Mouse (Mus musculus) heart, postnatal 4 days (tissue): ENCODE data around the gene Thoc2. TPM values are rescaled to one million over a fixed set of nuclear protein-coding genes. Genes with fewer than 3 reads are reported as not detected.
"Not testable (repeated sequence)": the region's sequence is repeated elsewhere in the genome, so short reads cannot be mapped to it uniquely, and the experiment has no call there.

Experiments used
- DNase-seq: peaks from one replicate; pipeline ENCODE4 v3.0.0; 2021
- microRNA-seq, 2 experiments: library from miRNA; unstranded; fragments of <30 nt; microRNA quantifications; one replicate each; pipeline ENCODE4 v1.2.0; 2021 to 2022
- total RNA-seq, 2 experiments: library from RNA; stranded (reverse); gene quantifications; 2 replicates each; pipeline ENCODE4 v1.2.3; 2021

The Thoc2 gene
- total RNA-seq, result 10 to 100 TPM; 34.8 to 47.3 TPM

- DNase-seq, result no peak
These were observed at the start of gene Thoc2 for GRCm38 (mm10) chrX:41920574-41920973. TSS of gene Thoc2 (minus strand) at chrX:41920674.

GRCm38 (mm10) chrX:41970096-41970495 lies 49.6 kb upstream of the Thoc2 start:
- no peak for DNase-seq

GRCm38 (mm10) chrX:41969341-41969740 lies 48.9 kb upstream of the Thoc2 start:
- no peak for DNase-seq

GRCm38 (mm10) chrX:41957161-41957560 lies 36.7 kb upstream of the Thoc2 start:
- DNase-seq, result peak; percentile 12

- DNase-seq, result no peak
These were observed 21.4 kb upstream of the Thoc2 start for GRCm38 (mm10) chrX:41941840-41942239.

- DNase-seq, result not testable (repeated sequence)
These were observed 11.3 kb upstream of the Thoc2 start for GRCm38 (mm10) chrX:41931821-41932220.

GRCm38 (mm10) chrX:41924708-41925107 lies 4.2 kb upstream of the Thoc2 start:
- no peak for DNase-seq

- DNase-seq, result no peak
These were observed 8.4 kb downstream of the Thoc2 start for GRCm38 (mm10) chrX:41912061-41912401.

GRCm38 (mm10) chrX:41911390-41912060 lies 8.9 kb downstream of the Thoc2 start:
- DNase-seq, result peak; percentile 89

GRCm38 (mm10) chrX:41910981-41911380 lies 9.5 kb downstream of the Thoc2 start:
- DNase-seq, result peak; percentile 10

- DNase-seq, result no peak
These were observed 10.0 kb downstream of the Thoc2 start for GRCm38 (mm10) chrX:41910471-41910870.

GRCm38 (mm10) chrX:41884759-41885505 lies 35.5 kb downstream of the Thoc2 start:
- DNase-seq, result no peak

GRCm38 (mm10) chrX:41876581-41876980 lies 43.9 kb downstream of the Thoc2 start:
- DNase-seq, result no peak

GRCm38 (mm10) chrX:41837823-41838222 lies 82.7 kb downstream of the Thoc2 start:
- no peak for DNase-seq

GRCm38 (mm10) chrX:41805592-41805991 lies 114.9 kb downstream of the Thoc2 start:
- DNase-seq, result no peak

GRCm38 (mm10) chrX:41793303-41793702 lies 127.2 kb downstream of the Thoc2 start:
- DNase-seq, result no peak

Small RNA genes lying within 50 kb of the gene (microRNA-seq; reads per million reads assigned to microRNA genes)
- 0 reads per million in 2 experiments for gene Gm44490

Other genes starting within 250 kb of the Thoc2 start
- 10 to 100 TPM; 46.6 to 51.1 TPM for gene Xiap, start 139.0 kb upstream of the Thoc2 start, total RNA-seq
- gene Stag2, start 228.6 kb upstream of the Thoc2 start, total RNA-seq, result 10 to 100 TPM; 71.9 TPM